Mouse (Mus musculus) gastrocnemius, postnatal 14 days (tissue): ENCODE data around the gene Rfwd3. TPM values are rescaled to one million over a fixed set of nuclear protein-coding genes. Genes with fewer than 3 reads are reported as not detected.
"Not testable (repeated sequence)": the region's sequence is repeated elsewhere in the genome, so short reads cannot be mapped to it uniquely, and the experiment has no call there.

ENCODE experiments used
- DNase-seq: peaks from one replicate; pipeline ENCODE4 v3.0.0; 2021; ENCODE audit warnings: mixed read lengths
- intact Hi-C: fragments of 180-260 bp; cut with DNase I; formaldehyde crosslinking; loops from one replicate; pipeline ENCODE4 v1.15.1; 2025; ENCODE audit warnings: low total_unique reads
- total RNA-seq, 2 experiments: library from RNA; stranded (reverse); gene quantifications; 2 replicates each; pipeline ENCODE4 v1.2.3; 2021

The Rfwd3 gene
- total RNA-seq, 2 experiments from 2014 or later, result 6.1 to 6.9 TPM

DNA sequence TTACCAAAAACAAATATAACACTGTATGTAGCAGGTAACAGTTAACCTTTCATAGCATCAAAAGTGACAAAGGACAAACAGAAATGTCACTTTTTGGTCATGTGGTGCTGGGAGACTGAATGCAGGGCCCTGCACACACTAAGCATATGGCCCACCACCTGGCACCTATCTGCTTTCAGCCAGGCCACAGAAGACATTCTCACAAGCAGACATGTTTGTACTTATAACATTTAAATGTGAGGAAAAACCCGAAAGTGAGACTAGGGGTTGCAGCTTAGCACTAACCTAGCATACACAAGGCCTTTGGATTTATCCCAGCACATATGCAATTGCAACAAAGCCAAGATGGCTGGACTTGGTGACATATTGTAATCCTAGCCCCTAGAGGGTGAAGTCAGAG, 2.0 kb downstream of the Rfwd3 start:
- DNase-seq, result no peak
- intact Hi-C loops, result no loop called here

DNA sequence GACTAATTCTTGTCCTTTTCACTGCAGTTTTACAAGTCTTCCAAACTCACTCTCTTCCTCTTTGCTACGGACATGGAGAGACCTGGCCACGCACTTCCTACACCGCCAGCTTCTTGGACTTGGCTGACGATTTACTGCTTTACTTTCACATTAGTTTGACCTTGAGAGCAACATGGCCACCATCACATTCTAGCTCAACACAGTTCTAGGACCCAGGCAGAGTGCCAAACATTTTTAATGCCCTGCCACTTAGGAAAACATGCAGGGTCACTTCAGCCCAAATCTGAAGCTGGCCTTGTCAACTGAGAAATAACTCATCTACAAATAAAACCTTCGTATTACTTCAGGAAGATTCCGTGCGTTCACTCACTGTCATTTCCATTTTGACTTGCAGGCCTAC, 8.3 kb downstream of the Rfwd3 start:
- no peak for DNase-seq
- intact Hi-C loops, result no loop called here

DNA sequence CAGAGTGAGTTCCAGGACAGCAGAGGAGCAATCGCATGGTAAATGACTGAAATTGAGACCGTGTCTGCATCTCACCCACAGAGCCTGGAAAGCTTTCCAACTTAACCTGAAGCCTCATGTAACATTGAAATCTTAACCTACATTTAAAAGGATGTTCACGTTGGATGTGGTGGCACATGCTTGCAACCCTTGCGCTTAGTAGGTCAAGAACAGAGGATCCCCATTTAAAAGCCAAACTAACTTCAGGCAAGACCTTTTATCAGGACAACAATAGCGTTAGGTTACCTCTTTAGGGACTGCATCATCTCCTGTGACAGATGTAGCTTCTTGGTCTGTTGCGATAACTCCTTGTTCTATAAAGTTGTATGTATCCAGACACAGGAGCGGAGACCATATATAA, 9.4 kb downstream of the Rfwd3 start:
- intact Hi-C loops, result no loop called here
- no peak for DNase-seq

DNA sequence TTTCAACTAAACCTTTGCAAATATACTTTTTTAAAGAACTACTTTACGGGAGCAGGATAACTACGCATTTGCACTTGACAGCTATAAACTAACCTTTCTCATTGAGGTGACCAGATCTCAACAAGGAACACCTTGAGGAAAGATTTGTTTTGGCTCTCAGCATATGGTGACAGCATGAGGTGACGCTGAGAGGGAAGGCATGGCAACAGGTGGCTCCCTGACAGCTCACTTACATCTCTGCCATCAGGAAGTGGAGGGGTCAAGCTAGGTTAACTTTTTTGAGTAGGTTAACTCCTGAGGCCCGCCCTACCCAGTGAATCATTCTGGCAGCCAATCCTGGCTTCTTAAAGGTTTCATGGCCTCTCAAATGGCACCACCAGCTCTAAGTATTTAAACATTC, 14.4 kb downstream of the Rfwd3 start:
- intact Hi-C loops, result loop anchor here (10.0 kb wide), 1 partner anchor 121 kb away; no protein-coding TSS in a partner anchor
- no peak for DNase-seq

DNA sequence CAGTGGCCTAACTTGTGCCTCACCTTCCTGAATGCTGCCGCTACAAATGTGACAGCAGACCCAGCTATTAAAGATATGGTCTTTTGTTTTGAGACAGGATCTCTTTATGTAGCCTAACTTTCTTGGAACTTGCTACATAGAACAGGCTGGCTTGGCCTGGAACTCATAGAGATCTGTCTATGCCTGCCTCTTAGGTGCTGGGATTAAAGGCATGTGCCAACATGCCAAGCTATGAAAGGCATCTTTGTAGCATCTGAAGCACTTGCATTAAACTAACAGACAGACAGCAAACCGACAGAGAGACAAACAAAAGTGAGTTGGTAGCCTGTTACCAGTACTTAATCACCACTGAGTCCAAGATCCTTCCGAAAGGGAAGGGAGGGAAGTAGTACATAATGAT, 17.9 kb downstream of the Rfwd3 start:
- no peak for DNase-seq
- intact Hi-C loops, result loop anchor here (10.0 kb wide), 1 partner anchor 117 kb away; no protein-coding TSS in a partner anchor

DNA sequence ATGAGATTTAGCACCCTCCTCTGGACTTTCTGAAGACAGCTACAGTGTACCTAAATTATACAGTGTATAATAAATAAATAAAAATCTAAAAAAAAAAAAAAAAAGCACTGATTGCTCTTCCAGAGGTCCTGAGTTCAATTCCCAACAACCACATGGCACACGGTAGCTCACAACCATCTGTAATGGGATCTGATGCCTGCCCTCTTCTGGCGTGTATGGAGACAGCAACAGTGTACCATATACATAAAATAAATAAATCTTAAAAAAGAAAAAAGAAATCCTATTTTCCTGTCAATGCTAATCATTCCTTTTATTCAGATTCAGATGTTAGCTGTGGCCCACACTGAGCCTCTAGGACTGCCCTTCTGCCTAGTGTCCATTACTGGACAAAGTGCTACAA, 31.7 kb downstream of the Rfwd3 start:
- no peak for DNase-seq
- intact Hi-C loops, result no loop called here

DNA sequence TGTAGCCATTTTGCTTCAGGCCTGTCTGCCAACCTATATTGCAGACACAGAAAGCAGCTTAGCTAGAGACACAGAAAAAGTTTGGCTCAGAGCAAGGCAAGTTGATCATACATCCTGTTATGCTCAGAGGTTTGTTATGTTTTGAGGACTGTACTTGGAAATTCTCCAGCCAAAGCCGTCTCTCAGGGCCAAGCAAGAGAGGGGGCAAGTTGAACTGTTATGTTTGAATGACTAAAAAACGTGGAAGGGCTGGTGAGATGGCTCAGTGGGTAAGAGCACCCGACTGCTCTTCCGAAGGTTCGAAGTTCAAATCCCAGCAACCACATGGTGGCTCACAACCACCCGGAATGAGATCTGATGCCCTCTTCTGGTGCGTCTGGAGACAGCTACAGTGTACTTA, 33.9 kb downstream of the Rfwd3 start:
- intact Hi-C loops, DNase-seq: not testable (repeated sequence)

DNA sequence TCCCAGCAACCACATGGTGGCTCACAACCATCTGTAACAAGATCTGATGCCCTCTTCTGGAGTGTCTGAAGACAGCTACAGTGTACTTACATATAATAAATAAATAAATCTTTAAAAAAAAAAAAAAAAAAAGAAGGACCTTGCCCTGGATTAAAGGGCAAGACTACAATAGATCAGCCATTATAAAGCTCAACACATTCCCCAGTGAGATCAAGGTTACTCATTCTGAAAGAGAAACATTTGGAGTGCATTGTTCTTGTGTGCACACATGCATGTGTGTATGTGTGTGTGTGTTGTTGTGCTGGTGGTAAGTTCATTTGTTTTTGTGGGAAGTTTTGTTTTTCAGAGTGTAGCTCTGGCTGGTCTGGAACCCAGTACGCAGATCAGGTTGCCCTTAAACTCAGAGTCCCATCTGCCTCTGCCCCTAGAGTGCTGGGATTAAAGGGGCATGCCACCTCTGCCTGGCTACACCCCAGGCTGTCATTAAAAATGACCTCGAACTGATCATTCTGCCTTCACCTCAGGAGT, 35.3 kb downstream of the Rfwd3 start:
- intact Hi-C loops, result no loop called here
- no peak for DNase-seq

DNA sequence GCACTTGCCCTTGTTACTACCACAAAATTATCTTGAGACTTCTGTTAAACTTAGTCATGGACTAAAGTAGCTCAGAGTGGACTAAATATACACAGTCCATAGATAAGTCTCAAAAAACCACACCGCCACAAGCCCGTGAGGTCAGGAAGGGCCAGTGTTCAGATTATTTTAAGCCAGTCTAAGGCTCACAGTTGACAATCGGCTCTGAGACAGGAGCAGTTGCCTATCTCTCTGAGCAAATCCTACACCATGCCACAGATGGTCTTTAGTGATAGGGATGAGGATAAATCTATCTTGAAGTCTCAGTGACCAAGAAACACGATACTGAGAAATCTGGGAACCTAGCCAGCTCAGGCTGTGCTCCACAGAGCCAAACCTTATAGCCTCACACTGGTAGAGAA, 38.0 kb downstream of the Rfwd3 start:
- intact Hi-C loops, result no loop called here
- no peak for DNase-seq

DNA sequence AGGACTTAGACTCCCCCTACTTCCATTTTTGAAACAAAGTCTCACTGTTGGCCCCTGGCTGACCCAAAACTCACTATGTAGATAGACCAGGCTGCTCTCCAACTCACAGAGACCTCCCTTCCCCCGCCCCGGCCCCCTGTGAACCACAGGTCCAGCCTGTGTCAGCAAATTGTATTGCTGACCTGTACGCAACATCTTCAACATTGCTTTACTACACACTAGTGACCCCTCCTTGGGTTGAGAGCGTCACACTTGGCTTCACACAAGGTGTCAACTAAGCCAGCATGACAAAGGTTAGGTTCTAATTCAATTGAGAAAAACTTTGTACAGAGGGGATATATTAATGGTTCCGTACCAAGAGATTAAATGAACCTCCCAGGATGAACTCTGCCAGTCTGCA, 39.8 kb downstream of the Rfwd3 start:
- intact Hi-C loops, result no loop called here
- DNase-seq, result no peak

DNA sequence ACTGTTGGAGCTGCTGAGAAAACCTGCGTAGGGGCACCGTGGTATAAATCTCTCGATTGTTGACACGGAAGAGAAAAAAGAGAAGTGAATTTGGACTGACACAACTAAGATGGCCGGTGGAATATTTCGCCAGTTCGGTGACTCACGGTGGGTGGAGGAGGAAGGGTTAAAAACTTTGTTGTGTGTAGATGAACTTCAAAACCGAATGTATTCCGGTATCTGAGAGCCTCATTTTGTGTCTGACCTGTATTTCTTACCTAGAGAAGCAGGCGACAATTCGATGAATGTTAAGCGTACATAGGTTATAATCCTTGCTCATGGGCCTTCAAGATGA, 40.6 kb downstream of the Rfwd3 start:
- intact Hi-C loops, result loop anchor here (5.0 kb wide), 1 partner anchor 102 kb away; no protein-coding TSS in a partner anchor
- DNase-seq, result no peak

DNA sequence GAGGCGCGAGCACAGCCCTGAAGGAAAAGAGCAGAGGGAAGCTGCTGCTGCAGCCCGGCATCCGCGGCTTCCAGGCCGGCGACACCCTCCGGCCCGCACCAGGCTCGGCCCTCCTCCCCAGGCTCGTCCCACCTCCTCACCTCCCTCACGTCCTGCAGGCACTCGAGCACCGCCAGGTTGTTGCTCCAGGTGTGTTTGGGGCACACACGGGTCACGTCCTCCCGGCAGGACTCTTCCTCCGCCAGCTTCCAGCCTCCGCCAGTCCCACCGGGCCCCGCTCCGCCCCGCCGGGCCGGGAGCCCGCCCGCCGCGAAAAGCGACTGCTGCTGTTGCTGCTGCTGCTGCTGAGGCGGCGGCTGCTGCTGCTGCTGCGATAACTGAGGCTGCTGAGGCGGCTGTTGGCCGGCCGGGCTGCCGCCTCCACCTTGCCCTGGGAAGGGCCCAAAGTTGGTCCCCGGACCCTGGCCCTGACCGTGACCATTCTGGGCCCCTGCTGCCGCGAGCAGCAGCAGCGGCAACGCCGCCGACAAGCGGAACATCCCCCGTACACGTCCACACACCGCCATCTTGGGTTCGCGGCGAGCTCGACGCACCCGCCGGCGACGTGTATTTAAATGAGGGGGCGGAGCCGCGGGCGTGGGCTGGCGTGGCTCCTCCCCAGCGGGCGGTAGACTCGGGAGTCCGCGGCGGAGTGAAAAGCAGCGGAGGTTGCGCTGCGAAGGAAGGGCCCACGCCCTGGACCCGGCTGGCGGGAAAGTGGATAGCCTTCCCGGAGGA, 41.2 kb downstream of the Rfwd3 start, which contains the start of gene Glg1:
Gene Glg1, minus strand, starts transcription at position 586 of the 777 bp plus-strand sequence.
- DNase-seq, result peak; percentile 94
- intact Hi-C loops, result loop anchor here (5.0 kb wide), 1 partner anchor 102 kb away; no protein-coding TSS in a partner anchor

DNA sequence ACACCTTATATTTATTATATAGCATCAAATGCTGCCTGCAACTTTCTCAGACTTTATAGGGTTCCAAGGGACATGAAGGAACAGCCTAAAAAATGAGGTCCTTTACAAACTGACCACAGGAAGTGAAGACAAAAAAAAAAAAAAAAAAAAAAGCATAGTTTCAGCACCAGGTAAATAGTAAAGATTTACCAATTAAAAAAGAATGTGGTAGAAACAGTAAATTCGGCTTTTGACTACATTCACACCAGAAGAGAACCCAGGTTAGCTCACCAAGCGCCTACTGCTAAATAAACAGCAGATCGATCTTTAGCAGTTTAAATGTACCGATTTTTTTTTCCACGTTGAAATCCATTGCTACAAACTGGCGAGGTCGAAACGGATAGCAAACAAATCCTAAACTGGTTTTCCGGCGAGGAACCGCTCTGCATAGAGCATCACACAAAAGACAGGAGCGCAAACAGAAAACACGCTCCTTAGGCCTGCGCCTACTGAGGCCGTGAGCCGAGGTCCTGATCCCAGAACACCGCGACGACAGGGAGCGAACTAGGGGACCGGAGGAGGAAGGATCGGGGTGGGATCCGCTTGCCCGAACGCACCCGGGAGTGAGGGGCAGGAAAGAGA, 41.9 kb downstream of the Rfwd3 start:
- intact Hi-C loops, result loop anchor here (5.0 kb wide), 1 partner anchor 101 kb away; no protein-coding TSS in a partner anchor
- no peak for DNase-seq

DNA sequence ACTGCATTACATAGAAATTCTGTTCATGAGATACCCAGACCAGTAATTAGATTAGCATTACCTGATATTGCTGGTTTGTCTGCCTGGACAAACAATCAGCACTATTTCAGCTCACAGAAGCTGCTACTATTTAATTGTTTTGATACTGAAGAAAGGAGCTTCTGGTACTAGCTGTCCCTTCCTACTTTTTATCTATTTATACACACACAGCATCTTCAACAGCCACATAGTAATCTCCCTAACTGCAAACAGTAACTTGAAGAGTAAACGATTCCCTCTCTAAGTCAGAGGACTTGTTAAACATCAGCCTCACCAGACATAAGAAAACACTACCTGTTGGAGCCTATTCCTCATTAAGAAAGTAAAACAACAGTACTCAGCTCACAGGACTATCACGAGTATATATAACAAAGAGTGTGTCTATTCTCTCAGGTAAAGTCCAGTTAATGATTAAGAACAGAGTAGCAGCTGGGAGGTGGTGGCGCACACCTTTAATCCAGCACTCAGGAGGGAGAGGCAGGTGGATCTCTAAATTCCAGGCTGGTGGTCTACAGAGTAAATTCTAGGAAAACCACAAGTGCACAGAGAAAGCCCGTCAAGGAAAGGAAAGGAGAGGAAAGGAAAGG, 47.4 kb downstream of the Rfwd3 start:
- intact Hi-C loops, result no loop called here

DNA sequence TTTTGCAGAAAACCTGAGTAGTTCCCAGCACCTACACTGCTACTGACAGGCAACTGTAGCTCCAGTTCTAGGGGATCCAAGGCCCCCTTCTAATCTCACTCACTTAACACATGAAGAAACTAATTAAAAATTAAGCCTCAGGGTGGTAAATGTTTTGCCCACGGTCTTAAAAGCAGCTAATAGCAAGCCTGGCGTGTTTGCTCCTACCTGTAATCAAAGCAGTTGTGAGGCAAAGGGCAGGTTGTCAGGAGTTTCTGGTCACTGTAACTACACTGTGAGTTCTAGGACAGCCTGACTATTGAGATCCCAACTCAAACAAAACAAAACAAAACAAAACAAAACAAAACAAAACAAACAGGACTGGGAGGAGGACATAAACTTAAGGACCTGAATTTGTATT, 49.9 kb downstream of the Rfwd3 start:
- no peak for DNase-seq
- intact Hi-C loops, result no loop called here

More for the DNA sequence above, 47.4 kb downstream of the Rfwd3 start:
- no peak for DNase-seq

DNA sequence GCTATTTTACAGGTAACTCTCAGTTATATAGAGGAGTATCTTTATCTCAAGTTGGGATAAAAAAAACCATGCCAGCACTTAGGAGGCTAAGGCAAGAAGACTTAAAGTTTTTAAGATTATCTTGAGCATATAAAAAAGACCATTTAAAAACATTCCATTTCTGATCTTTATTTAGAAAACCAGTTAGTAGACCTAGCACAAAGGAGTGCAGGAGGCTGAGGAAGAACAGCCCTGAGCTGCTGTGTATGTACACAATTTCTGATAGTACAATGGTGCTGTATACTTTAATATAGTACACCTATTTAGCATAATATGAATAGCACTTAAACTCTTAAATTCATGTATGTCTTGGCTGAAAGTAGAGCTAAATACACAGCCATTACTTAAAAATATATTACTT, 51.9 kb downstream of the Rfwd3 start:
- DNase-seq, result no peak
- intact Hi-C loops, result no loop called here

DNA sequence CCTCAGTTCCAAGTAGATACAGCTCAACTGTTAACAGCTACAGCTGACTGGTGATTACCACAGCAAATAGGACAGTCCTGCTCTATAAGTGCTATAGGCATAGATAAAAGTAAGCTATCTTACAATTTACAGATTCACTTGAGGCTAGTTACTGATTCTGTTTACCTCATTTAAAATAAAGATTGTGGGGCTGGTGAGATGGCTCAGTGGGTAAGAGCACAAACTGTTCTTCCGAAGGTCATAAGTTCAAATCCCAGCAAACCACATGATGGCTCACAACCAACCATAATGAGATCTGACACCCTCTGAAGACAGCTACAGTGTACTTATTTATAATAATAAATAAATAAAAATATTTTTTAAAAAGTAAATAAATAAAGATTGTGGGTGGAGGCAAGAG, 53.2 kb downstream of the Rfwd3 start:
- intact Hi-C loops, DNase-seq: not testable (repeated sequence)

DNA sequence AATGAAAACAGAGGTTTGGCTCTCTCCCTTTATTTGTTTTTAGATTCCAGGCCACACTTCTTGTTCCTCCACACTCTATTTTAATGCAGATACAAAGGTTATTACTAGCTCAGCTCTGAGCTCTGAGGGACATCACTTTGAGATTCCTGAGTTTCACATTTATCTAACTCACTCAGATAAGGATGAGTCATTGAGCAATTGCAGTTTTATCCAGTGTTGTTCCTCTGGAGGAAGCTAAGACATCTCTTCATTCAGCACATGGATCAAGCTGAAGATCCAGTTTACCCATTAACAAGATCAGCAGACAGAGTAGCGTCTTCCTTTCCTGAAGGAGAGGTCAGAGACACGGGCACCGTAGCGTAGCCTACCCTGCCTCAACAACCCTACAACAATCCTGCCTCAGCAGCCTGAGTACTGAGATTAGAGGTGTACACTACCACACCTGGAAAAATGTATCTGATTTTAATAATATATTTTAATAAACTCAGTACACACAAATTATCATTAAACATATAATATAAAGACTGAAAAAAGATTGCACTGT, 53.7 kb downstream of the Rfwd3 start:
- DNase-seq, result no peak
- intact Hi-C loops, result no loop called here

DNA sequence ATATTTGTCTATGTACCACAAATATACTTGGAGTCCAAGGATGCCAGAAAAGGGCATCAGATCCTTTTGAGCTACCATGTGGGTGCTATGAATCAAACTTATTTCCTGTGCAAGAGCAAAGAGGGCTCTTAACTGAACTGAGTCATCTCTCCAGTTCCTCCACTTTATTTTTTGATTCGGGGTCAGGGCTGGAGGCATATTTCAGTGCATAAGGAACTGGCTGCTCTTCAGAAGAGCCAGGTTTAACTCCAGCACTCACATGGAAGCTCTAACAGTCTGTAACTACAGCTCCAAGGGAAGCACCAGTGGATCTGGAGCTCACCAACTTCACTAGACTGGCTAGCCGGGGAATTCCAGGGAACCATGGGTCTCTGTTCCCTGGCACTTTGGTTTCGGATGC, 62.7 kb downstream of the Rfwd3 start:
- intact Hi-C loops, result no loop called here
- no peak for DNase-seq

DNA sequence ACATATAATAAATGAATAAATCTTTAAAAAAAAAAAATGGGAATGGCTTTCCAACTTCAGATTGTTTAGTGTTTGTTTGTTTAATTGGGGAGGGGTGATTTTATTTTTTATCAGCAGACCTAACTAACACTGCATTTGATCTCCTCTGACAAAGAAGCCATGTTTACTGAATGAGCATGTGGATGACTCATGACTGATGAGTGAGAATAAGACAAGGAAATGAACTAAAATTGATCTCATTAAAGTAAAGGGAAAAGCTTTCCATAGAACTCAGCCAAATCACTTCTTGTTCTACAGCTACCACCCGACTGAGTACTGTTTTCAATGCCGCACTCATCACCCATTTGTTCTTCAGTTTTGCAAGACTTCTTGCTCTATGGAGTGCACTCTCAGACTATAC, 66.3 kb downstream of the Rfwd3 start:
- no peak for DNase-seq
- intact Hi-C loops, result no loop called here
